Mouse (Mus musculus) kidney, postnatal 4 days (tissue): ENCODE data around the gene Dnmt3l.

Source experiments
- DNase-seq, 2 experiments: peaks; one replicate each; pipeline ENCODE4 v3.0.0; 2021; ENCODE audit warnings: mixed read lengths in 2 of 2

Dnmt3l gene

DNA sequence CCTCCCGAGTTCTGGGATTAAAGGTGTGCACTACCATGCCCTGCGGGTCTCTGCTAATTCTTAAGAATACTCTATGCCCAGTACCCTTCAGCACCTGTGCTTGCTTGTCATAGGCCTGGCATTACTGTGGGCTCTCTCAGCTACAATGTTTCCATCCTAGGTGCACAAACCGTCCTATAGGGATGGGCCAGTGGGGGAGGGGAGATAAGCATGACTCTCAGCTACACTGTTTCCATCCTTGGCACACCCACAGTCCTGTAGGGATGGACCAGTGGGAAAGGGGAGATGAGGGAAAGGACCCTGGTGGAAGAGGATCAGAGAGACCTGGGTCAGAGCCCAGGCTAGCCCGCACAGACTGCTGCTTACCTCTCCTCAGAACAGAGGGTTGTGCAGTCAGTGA is 4.6 kb upstream of the Dnmt3l start:
- DNase-seq: no peak

DNA sequence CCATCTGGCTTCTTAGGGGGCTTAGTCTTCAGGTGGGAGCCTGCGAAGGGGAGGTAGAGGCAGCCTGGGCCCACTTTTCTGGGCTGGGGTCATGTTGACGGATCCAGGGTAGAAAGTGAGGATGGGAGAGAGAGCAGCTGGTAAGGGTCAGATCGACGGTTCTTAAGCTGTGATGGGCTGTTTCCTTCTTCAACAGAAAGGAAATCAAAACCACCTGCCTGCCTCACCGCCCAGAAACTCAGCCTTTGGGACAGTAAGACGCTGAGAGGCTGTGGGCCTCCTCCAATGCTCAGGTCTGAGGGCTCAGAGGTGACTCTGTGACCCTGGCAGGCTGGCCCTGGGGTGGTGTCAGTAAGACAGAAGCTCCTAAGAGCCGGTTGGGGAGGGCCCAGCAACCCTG is 349 bp downstream of the Dnmt3l start:
- no peak for DNase-seq

DNA sequence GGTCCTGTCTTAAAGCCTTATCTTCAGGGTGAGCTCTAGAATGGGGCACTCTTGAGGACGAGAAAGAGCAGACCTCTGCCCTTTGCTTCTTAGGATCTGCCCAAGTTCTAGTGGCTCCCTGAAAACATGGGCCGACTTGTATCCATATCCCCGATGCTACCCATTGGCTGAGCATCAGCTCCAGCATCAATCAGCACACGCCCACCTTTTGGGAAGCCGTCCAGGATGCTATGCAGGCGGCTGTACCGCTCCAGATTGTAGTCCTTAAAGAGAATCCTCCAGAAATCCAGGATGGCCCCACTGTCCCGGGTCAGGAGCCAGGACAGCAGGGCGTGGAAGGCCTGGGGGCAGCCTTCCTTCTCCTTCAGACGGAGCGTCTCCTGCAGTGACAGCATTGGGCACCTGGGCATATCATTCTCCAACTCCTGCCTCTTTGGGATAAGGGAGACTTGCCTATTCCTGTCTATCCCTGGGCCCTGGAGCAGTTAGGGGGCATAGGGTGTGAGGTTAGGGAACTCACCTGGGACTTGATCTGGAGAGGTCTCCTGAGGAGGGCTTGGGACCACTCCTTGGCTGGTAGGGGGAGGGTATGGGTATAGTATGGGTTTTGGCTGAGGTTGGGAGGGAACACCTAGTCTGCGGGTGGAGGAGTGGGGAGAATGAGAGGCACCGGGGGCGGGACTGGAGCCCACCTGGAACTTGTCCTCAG is 1.1 kb downstream of the Dnmt3l start:
- no peak for DNase-seq

DNA sequence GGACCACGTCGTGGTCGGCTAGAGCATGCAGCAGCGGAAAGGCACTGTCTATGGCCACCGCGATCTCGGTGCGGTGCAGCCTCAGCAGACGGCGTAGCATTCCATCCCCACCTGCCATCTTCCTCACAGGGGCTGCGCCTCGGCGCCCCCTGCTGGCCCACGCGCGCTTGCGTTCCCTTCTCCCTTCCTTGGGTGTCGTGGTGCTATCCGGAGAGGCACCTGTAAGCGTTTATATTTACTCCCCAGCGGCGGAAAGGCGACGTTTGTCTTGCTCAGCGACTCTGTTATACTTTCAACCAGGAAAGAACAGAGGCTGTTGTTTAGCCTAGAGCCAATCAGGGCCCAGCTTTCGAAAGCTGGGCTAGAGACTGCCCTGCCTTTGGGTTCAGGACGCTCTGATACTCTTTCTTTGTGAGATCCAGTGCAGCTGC is 1.7 kb downstream of the Dnmt3l start, which contains the start of gene Aire:
Gene Aire, minus strand, starts transcription at position 205 of the 431 bp plus-strand sequence.
- peak; percentile 70 to 79 for DNase-seq

DNA sequence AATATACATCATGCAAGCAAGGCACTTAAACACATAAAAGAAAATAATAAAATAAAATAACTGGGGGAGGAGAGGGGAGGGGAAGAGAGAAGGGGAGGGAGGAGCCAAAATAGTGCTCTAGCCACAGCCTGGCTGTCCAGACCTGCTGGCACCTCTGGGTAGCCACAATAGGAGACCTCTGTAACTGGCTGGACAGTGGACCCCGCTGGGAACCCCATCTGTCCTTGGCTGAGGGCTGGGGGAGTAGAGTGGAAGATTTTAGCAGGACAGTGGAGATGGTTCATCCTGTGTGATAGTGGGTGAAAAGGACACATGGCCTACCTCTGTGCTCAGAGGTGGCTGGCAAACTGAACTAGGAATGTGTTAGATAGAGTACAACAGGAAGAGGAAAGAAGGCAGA is 2.8 kb downstream of the Dnmt3l start:
- no peak for DNase-seq

DNA sequence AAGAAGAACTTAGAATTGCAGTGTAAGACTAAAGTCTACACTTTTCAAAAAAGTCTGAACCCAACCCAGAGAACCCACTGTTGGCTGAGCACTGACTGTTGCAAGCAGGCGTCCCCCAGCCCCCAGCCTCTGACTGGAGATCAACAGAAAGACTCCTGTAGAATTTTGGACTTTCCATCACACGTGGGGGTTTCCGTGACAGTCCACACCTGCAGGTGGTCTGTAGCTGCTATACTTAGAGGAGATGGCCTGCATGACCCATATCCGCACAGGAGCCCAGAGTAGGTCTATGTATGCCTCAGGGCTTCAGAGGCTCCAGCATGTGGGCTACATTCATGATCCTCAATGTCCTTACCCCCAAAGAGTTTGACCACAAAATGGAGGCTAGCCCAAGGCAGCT is 4.6 kb downstream of the Dnmt3l start:
- no peak for DNase-seq

DNA sequence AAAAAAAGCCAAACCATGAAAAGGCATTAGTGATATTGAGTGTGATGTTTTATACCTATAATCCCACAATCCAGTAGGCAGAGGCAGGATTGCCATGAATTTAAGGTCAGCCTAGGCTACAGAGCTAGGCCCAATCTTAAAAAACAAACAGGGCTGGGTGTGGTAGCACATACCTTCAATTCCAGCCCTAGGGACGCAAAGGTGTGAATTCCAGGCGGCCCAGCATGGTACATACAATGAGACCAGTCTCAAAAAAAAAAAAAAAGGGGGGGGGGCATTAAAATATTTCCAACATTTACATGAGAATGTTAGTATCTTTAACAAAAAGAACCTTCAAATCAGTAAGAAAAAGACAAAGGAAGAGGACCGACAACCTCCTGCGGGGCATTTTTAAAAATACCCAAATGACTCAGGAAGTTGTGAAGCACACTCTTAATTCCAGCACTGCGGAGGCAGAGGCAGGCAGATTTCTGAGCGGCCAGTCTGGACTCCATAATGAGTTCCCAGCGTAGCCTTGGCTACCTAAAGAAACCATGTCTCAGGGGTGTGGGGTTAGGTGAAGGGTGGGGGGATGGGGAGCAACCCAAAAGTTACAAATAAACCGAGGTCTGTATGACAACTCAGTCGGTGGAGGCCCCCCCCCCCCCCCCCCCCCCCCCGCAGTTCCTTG is 6.4 kb downstream of the Dnmt3l start:
- no peak for DNase-seq

DNA sequence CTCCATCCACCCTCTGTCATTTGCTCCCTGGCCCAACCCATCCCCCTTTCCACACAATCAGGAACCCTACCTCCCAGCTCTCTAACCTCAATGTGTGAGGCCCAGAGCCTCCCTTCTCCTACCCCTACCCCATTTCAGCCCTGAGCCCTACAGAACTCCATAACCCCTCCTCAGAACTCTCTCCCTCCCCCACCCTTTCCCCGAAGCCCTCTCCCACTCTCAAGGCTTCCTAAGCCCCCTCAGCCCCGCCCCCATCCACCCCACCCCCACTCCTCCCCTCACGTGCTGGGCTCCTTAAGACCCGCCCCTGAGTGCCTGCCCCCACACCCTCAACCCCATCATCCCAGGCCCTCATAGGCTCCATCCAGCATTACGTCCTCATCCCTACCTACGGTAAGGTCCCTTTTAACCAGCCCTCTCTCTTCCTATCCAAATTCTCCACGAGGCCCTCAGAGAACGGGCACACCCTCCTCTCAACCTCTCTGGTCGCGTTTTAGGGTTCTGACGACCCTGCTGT is 7.8 kb downstream of the Dnmt3l start:
- DNase-seq: no peak

DNA sequence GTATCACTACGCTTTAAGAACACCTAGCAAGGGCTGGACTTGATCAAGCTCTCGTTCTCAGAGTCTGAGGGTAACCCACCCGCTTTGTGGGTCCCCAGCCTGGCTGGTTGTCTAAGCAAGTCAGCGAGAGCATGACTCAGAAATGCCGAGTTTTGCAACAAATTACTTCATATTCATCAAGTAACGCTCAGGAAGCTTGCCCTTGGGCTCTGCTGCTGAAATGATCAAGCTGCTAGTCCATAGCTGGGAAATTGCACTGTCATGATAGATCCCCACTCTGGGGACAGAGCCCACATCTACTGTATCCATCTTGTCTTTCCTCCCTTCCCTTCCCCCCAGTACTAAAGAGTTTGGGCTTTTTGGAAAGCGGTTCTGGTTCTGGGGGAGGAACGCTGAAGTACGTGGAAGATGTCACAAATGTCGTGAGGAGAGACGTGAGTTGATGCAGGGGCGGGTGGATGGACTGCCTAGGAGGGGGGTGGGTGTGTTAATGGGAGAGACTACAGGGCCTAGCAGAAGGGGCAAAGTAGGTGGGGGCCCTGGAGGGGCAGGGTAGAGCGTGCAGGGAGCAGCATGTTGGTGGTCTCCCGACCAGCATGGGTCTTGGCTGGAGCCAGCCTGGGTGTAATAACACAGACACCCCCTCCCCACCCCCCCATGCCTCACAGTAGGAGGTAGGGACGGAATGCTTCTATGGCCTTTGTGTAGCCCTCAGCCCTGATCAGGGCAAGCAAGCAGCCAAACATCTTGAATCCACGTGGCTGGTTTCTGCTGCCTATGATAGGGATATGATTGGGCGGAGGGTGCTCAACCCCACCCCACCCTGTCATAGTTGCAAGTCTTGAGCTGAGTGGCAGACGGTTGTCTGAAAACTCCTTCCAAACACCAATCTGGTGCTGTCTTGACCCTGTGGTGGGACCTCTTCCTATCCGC is 13.2 kb downstream of the Dnmt3l start:
- DNase-seq: peak; percentile 18 to 43

DNA sequence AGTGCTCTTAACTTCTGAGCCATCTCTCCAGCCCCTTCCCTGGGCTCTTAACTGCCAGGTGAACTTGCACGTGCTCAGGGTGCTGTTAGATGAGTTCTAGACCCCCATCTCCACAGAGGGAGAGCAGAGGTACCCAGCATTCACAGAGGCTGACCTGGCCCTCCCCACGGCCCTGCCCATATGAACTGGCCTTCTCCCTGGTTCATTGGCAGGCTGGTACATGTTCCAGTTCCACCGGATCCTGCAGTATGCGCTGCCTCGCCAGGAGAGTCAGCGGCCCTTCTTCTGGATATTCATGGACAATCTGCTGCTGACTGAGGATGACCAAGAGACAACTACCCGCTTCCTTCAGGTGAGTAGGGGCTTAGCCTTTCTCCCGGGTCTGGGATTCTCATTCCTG is 15.3 kb downstream of the Dnmt3l start:
- DNase-seq: no peak

DNA sequence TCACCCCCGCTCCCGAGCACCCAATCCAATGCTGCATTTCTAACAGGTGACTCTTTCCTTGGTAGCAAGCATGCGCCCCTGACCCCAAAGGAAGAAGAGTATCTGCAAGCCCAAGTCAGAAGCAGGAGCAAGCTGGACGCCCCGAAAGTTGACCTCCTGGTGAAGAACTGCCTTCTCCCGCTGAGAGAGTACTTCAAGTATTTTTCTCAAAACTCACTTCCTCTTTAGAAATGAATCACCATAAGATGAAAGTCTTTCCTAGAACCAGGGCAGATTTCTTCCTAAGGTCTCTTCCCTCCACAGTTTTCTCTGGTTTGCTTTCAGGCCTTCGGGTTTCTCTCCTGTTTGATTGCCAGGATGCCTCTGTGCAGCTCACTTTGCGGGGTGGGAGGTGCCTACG is 21.4 kb downstream of the Dnmt3l start:
- no peak for DNase-seq

DNA sequence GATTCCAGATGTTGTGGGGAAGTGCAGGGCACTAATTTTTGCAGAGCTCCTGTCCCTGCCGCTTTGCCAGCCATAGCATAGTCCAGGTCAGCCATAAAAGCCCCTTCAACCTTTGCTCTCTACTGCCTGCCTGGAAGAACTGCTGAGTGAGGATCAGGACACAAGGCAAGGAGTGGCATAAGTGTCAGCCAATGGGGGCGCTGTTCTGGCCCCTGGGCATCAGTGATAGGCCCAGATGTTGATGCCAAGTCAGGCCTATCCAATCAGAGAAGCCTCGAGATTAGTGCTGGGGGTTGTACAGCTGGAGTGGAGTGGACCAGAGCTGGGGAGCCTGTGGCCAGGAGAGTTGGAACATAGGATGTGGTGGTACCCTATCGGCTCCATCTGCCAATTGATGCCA is 25.5 kb downstream of the Dnmt3l start:
- peak; percentile 58 to 77 for DNase-seq

DNA sequence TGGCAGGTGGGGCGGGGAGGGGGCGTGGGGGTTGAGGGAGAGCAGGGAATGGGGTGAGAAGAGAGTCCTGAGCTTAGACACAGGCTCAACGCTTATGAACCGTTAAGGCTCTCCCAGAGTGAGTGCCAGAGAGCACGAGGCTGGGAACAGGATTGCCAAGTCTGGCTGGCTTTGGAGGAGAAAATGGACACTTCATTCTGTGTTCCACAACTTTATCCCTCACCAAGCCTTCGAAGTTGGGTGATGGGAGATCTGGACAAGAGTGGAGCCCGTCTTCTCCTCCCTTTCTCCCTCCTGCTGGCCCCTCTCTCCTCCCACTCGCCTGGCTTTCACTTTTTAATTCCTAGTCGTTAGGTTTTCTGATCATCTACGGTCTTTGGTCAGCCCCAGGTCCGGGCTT is 26.8 kb downstream of the Dnmt3l start:
- DNase-seq: peak in 1 of 2 experiments; percentile 40

DNA sequence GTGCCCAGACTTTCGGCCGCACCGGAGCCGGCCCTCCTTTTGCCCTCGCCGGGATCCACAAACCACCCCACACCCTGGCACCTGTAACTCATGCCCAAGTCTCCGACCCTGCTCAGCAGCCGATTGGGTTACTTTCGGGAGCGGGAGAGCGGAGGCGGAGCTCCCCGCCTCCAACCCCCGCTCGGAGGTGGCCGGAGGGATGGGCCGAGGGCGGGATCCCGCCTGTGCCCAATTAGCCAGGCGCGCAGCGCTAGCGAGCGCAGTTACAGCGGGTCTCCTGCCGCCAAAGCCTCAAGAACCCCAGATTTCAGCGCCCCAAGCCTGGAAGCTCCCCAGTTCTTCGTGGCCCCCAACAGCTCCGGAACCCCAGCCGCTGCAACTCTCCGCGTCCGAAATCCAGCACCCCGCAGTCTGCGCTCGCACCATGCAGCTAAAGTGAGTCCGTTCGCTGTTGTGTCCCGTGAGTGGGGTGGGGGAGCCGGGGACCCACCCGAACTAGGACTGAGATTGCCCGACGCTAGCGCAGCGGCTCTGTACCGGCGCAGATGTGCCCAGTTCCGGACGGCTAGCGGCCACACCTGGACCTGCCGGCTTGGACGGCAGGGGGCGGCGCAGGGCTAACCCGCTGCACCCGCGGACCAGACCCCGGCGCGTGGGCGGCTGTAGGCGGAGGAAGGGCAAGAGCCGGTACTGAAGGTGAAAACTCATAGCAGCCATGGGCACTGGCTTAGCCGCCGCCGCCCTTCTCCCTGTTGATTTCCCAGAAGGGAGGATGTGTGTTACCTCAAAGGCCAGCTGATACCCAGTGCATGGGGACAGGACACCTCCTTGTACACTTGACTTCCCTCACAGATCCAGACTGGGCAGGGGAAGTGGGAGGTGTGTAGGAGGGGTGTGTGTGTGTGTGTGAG is 27.6 kb downstream of the Dnmt3l start, which contains the start of gene Icosl:
Gene Icosl, plus strand, starts transcription at position 202 of the 911 bp plus-strand sequence.
- peak; percentile 86 to 92 for DNase-seq

DNA sequence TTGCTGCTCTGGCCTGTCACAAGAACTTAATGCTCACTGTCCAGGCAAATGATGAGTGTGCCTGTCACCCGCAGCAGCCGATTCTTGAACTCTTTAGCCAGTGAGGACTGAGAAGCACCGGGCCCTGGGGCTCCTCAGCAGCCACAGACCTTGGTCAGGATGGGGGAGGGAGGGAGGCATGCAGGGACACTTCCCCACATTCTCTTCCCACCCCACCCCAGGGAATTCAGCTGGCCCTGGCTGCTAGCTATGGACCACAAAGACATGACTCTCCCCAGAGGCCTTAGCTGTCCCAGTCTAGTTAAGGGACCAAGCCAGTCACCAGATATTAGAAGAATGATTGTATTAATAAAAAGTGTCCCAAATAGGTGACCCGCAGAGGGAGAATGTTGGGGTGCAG is 32.4 kb downstream of the Dnmt3l start:
- DNase-seq: no peak

DNA sequence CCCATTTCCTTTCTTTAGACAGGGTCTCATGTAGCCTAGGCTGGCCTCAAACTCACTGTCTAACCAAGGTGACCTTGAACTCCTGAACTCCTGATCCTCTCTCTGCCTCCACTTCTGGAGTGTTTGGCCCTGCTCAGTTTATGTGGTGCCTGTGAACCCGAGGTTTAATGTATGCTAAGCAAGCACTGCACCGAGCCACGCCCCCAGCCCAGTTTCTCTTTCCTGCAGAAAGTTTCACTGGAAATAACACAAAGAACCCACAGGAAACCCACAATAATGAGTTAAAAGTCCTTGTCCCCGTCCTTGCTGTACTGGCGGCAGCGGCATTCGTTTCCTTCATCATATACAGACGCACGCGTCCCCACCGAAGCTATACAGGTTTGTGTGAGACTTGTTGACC is 33.2 kb downstream of the Dnmt3l start:
- no peak for DNase-seq

DNA sequence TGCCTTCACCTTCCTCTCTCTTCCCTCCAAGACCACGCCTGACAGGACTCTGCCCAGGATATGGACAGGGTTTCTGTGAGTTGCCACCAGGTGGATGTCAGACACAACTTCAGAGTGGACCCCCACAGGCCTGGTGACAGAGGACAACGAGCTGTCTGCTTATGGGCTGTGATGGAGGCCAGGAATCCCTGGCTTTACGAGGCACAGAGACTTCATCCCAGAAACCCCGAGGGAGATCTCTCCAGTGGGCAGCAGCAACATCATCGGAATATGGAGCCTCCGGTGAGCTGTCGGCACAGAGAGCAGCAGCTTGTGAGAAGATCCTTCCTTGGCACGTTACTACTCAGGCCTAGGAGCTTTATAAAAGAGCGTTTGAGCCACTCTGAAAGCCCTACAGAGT is 36.1 kb downstream of the Dnmt3l start:
- no peak for DNase-seq

DNA sequence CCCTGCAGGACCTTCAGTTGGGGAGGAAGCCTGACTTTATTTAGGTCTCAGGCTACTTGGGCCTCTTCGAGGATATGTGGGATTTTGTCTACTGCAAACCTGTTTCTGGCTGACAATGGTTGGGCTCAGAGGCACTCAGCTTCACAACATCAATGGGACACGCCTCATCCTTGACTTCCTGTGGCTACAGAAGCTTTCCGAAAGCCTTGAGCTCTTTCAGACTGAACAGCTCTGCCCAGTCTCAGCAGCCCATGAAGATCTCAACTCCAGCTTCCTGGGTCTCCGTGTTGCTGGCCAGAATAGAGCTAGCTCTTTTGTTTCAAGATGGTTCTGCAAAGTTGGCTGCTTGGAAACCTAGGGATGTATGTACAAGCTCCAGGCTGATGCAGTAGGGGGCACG is 36.5 kb downstream of the Dnmt3l start:
- no peak for DNase-seq

DNA sequence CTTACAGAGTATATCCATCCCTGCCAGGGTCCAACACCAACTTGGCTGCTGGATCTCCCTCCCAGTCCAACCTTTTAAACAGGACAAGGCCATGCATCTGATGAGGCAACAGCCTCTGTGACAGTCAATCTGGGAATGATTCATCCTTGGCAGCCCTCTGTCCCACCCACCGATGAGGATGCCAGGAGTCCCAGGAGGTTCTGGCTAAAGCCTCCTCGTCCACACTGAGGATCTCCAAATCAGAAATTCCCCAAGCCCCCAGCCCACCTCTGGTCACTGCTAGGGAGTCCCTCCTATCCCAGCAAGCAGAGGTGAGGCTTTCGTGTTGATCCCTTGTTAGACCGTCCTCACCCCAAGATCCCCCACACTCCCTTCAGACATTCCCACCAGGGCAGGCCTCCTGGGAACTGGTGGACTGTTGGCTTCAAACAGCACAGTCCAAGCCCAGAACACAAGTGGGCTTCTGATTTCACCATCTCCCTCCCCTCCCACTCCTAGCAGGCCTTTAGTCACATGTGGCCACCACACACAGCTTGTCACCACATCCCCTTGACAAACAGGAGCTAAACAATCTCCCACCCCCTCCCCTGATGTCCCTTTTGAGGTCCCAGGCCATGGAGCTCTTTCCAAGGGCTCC is 38.3 kb downstream of the Dnmt3l start:
- no peak for DNase-seq

DNA sequence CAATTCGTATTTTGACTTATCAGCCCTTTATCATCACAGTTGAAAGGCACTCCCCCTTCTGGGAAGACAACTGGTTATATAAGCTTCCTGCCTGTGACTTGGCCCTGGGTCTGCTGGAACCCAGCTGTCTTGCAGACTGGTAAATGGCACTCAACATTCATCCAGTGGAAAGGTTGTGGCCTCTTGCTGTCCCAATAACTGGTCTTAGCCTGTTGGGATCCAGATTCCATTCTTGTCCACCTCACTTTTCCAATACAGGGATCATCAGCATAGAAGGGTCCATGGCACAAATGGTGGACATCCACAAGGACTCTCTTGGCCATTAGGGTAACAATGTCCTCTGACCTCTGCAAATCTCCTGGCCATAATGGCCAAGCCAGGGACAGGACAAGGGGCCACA is 42.3 kb downstream of the Dnmt3l start:
- no peak for DNase-seq

DNA sequence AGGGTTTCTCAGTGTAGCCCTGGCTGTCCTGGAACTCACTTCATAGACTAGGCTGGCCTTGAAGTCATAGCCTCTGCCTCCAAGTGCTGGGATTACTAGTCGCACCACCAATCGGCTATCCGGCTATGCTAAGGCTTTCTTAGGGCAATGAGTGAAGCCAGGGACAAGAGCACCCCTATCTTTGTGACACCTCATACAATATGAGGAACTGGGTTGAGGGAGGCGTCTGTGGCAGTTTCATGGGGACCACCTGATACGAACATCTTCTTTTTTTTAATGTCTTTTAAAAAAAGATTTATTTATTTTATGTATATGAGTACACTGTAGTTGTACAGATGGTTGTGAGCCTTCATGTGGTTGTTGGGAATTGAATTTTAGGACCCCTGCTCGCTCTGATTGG is 44.0 kb downstream of the Dnmt3l start:
- DNase-seq: no peak
